Mouse (Mus musculus) brain, embryonic 14.5 days (tissue): ENCODE measurements at regions not wholly inside any gene's neighbourhood (a gene's known extent, or its start where the extent isn't known, plus 50 kb on each side); places are given as distances from the start of the nearest gene placed in this dataset.

Source experiments
- CTCF ChIP-seq: fragments of 200-500 bp; IDR thresholded peaks from 2 replicates; pipeline ENCODE4 v1.5.1; 2012; ENCODE audit warnings: inconsistent platforms, mild to moderate bottlenecking, moderate library complexity, borderline replicate concordance; ENCODE audit not compliant: insufficient read depth, insufficient read length; ENCODE audit errors: extremely low read depth
- POLR2A ChIP-seq: fragments of 200-500 bp; IDR thresholded peaks from 2 replicates; pipeline ENCODE4 v1.6.1; 2012; ENCODE audit warnings: mild to moderate bottlenecking, inconsistent platforms, borderline replicate concordance; ENCODE audit not compliant: poor library complexity, insufficient read depth, insufficient read length, severe bottlenecking; ENCODE audit errors: extremely low read depth

GRCm38 (mm10) chr11:111536040-111536836 lies 470.3 kb downstream of the Kcnj2 start:
- TF ChIP-seq POLR2A (no peak), CTCF (peak; percentile 74; the same call in 1 of the 2 replicates)
